Mouse (Mus musculus): Measurements from ENCODE around the gene Bex6. TPM values are rescaled to one million over a fixed set of nuclear protein-coding genes. Genes with fewer than 3 reads are reported as not detected.
A peak's percentile ranks its signal among the peaks of the same experiment; 100 is the strongest.
"Not testable (repeated sequence)": the region's sequence is repeated elsewhere in the genome, so short reads cannot be mapped to it uniquely, and the experiment has no call there.

The Bex6 gene
- total RNA-seq, 4 experiments from 2014 or later = not detected

DNA sequence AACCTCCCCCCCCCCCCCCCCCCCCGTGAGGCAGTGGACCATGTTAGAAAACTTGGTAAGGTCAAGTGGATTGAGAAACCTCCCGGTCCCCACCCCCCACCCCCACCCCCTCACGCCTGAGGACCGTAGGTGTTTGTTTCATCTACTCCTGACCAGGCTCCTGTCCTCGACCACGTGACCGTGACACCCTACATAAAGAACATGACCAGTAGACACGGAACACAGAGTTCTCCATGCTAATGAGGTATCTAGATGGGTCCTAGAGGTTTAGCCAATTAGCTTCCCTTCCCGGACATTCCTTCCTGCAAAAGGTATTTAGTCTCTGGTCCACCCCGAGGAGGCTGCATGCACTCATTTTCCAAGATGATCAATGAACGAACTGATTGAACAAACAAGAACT lies 6.2 kb upstream of the Bex6 start:
- DNase-seq (ENCODE audit: low spot score in 2 of 2) = no peak

DNA sequence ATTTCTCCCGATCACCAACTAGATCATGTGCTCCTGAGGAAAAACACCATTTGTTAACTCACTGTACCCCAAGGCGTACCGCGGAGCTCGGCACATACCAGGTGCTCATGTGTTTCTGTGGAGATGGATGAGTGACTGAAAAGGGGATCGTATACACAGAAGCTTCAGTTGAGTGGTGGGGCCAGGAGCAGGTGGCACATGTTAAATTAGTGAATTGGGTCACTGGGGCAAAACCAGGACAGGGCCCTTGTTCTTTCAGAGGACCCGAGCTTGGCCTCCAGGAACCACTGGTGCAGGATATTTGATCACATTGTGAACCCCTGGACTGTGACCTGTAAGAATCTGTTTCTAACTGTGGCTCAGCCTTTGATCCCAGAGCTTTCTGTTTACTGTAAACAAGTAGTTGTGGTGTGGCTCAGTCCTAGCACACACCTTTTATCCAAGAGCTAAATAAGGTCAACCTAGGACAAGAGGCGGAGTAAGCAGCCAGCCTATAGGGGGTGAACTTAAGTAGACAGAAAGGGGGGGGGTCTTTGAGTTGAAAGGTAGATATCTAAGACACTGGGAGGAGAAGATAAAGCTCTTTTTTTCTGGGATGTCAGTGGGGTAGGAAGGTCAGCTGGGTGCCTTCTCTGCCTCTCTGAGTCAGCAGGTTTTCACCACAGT lies 5.2 kb upstream of the Bex6 start:
- no peak for DNase-seq (ENCODE audit: low spot score in 2 of 2)

DNA sequence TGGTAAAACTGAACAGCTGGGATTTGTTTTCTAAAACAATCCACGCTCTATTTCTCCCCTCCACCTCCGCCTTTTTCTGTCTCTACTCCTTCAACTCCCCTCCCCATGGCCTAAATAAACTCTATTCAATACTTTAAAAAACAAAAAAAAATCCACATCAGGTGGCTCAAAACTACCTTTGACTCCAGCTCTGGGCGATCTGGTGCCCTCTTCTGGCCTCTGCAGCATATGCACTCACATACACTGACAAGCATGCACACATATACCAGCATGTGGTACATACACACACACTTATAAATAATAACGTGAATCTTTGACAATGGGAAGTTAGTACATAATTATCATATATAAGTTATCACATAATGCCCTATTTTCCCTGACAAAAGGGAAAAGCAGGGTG lies 4.6 kb upstream of the Bex6 start:
- no peak for DNase-seq (ENCODE audit: low spot score in 2 of 2)

DNA sequence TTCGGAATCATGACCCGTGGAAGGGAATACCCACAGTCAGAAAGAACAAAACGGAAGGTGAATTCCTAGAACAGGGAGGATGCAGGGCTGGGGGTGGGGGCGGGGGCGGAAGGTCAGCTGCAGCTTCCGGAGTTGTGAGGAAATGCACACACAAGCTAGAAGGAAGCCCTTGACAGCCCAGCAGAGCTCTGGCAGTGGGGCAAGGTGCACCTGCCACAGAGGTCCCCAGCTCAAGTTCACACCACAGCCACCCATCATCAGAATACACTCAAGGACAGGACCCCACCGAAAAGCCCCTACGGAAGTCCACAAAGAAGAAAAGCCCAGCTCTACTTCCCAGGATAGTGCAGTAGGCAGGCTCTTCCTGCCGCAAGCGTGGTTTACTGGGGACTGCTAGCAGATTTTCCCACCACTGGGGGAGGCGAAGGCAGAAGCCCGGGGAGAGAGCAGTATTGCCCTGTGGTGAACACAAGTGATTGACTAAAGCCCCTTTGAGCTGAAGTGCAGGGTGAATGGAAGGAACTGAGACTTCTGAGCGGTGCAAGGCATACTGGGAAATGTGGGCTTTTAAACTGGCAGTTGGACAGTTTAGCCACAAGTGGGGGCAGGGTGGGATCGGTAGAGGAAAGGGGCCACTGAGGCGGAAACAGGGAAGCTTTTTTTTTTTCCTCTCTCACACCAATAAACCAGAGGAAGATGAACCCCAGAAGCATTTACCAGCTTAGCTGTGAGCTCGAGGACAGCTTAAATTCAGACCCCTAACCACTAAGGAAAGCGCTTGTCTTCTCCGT lies 2.5 kb upstream of the Bex6 start:
- no peak for DNase-seq (ENCODE audit: low spot score in 2 of 2)

DNA sequence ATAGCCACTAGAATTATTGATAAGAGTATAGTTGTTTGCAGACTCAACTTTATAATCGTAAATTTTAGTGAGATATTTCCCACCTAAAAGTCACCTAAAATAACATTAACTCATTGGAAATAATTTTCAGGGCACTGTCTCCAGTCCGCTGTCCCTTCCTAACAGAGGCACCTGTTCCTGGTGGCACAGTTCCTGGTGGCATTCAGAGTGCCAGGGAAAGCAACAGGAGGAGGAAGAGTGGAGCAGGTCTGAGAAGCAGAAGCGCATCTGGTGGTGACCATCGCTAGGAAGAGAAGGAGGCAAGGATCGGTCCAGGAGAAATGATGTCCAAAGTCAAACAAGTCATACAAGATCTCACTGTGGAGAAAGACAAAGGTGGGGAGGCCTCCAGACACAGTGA lies 6.4 kb downstream of the Bex6 start:
- no peak for DNase-seq (ENCODE audit: low spot score in 2 of 2)

DNA sequence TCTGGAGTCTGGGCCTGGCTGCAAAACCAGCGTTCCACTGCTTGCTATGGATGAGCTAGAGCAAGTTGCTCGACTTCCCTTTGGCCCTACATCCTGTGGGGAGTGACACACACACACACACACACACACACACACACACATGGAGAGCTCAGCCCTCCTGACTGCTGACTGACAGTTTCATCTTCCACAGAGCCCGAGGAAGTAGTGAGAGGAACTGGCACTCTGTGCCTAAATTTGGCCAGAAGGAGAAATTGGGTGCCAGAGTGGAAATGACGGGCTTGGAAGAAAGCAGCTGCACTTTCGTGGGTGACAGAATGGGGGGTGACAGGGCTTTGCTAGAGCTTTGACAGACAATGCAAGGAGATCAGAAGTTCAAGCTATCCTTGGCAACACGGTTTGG lies 9.5 kb downstream of the Bex6 start:
- DNase-seq (ENCODE audit: low spot score in 2 of 2) = no peak

DNA sequence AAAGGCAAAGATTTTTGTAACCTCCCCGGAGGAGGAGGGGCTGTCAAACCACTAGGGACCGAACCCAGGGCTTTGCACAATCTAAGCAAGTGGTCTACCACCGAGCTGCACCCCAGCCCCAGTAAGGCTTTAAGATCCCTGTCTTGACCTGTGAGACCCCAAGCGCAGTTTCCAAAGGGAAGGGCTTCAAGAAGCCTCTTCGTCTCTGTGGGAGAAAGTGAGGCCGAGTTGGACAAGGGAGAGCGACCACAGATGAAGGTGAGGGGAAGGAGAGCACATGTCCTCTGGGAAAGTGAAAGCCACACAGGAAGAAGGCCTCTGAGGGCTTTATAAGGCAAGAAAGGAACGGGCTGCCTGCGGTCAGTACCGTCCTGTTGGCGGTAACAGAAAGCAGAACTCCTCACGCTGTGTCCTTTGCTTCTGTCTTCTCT lies 10.4 kb downstream of the Bex6 start:
- DNase-seq (ENCODE audit: low spot score in 2 of 2) = no peak

DNA sequence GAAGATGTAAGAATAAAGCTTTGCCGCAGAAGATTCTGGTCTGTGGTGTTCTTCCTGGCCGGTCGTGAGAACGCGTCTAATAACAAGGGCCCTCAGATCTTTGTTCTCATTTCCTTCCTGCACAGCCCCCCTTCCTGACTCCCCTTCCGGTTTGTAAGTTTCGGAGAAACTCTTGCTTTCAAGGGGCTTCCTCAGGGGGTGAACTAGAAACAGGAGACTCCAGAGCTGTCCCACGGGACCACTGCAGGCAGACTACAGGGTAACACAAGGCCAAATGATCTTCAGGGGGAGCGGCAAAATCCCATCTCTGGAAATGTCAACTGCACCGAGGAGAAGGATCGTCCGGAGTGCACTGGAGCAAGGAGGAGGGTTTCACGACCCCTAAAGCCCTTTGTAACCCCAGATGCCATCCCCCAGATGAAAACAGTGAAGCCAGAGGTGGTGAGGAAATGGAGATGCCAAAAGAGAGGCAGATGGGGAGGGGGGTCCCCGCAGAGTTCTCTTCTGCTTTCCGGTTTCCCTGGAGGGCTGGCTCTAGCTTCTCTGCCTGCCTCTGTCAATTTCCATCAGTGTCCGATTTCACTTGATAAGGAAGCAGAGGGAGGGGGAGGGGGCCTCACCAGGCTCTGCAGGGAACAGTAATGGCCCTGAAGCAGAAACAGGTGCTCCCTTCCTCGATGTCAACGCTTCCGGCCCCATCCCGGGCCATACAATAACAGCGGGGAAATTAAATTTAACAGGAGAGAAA lies 20.8 kb downstream of the Bex6 start:
- no peak for DNase-seq (ENCODE audit: low spot score in 2 of 2)

DNA sequence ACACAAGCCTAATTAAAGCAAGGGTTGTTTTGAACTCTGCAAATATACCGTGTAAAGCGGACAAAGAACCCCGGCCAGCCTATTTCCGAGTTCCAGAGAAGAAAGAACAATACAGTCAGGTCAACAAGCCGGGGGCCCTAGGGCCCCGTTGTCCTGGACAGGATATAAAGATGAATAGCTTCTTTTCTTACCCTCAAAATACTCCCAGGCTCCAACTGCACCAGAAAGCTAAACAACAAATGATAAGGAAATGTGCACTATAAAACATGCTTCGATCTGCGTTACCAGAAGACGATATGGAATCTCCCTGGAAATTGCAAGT lies 21.3 kb downstream of the Bex6 start:
- no peak for DNase-seq (ENCODE audit: low spot score in 2 of 2)

DNA sequence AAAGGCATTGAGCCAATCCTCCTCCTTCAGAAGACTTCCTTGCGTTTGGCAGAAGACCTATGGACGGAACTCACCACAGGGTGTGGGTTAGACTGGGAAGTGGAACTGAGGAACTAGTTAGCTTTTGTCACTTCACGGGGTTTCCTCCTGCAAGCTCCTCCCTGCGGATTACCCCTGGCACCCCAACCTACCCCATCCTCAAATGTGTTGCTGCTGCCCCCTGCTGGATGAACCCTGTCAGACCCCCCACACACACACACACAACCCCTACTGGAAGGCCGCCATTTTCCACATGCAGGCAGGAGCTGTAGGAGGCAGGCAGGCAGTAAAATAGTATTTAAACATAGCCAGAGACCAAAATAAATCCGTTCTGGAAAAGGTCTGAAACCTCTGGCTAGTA lies 23.1 kb downstream of the Bex6 start:
- DNase-seq (ENCODE audit: low spot score in 2 of 2) = peak; percentile 31 to 34

DNA sequence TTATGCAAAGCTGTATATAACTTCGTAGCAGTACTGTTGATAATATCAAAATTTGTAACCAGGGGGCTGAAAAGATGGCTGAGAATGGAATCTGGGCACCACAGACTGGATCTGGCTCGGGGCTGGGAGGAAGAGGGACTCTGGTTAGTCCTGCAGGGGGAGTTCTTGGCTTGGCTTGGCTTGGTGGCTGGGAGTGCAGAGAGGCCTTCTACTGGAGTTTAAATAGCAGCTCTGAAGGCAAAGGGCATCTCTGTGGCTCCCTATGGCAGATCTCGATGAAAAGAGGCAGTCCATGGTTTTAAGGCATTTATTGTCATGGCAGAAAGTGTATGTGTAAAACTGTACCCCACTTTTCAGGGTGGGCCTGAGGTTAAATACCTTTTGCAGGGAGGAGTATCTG lies 25.3 kb downstream of the Bex6 start:
- DNase-seq (ENCODE audit: low spot score in 2 of 2) = no peak

DNA sequence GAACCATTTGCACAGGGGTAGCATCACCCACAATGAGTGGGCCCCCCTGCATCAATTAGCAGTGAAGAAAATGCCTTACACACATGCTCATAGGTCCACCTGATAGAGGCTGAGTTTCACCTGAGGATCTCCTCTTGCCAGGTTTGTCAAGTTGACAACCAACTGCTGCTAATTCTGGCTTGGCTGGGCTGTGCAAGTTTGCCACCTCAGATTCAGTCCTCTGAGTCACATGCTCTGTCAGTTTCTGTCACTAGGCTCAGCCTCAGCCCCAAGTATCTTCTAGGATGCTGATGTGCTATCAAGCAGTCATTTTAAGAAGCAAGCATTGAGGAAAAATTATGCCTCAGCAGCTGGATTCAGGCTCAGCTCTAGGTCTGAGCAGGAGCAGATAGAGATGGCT lies 34.5 kb downstream of the Bex6 start:
- no peak for DNase-seq (ENCODE audit: low spot score in 2 of 2)

DNA sequence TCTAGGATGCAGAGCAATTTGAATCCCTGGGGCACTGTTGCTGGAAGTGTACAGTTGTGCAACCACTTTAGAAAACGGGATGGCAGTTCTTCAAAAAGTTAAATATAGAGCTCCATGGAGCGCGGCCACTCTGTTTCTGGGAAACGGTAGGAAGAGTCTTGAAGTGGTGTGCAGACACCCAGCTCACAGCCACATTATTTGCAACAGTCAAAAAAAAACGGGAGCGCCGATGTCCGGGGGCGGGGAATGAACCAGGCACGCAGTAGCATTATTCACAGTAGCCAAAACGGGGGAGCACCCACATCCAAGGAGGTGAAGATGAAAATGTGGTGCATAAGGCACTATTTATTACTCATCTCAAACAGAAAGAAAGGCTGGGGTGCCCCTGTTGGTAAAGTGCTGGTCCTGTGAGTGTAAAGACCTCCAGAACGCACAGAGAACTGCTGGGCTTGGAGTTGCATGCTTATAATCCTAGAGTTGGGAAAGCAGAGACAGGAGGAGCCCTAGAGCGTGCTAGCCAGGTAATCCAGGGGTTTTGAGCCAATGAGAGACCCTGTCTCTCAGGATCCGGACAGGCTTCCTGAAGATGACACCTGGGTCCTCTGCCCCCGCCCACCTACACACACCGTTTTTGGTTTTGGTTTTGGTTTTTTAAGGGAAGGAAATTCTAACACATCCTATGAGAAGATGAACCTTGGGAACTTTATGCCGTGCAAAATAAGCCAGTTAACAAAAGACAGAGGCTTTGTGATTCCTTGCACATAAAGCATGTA lies 35.4 kb downstream of the Bex6 start:
- DNase-seq (ENCODE audit: low spot score in 2 of 2) = no peak

DNA sequence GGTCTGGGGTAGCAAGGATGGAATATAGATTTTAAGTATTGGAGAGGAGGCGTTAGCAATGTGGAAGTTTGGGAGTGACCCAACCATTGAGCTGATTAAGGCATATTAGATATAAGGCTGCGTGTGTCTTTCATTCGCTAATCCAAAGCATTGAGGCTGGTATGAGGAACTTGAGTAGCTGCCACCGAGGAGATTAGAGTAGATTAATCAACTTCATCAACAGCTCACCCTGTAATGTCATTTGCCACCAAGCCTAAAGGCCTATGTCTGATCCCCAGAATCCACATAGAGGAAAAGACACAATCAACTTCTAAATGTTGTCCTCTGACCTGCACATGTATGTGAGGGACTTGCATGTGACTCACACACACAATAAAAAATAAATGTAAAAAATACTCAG lies 42.2 kb downstream of the Bex6 start:
- DNase-seq (ENCODE audit: low spot score in 2 of 2) = no peak

DNA sequence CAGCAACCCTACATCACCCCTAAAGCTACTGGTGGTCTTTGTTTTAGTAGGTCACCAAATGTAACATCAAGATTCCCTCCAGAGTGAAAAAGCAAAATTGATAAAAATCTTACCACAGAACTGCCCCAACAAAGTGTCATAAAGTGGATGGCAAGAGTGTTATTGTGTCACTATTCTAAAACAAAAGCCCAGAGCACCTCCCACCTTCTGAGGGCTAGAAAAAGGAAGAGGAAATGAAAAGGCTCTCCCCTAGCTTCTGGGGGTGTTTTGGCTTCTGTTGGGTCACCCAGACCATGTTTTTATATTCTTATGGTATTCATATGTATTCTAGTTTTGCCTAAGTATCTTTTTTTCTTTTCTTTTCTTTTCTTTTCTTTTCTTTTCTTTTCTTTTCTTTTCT lies 42.8 kb downstream of the Bex6 start:
- DNase-seq (ENCODE audit: low spot score in 2 of 2) = no peak

DNA sequence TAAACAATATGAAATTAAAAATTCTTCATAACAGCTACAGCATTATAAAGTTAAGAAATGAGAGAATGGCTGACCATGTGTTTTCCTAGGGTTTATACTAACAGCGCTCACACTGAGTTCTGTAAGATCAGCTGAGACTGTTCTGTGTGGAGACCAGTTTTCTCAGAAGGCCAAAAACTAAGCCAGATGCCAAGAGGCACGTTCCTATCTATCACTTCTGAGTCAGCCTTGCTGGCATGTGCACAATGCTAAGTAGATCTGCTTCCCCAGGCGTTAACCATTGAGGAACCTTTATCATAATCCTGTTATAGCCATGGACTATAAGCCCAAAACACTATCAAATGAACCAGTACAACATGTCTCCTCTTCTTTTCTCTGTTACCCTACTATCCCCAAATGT lies 52.4 kb downstream of the Bex6 start:
- not testable (repeated sequence) for DNase-seq (ENCODE audit: low spot score in 2 of 2)

Other genes with a start within 250 kb of the Bex6 start
- gene Pigz, start 246.0 kb upstream of the Bex6 start, total RNA-seq (2022) = 1 to 10 TPM in 1 of 4 experiments, under 1 TPM in 3; 0.10 to 1.2 (median 0.16) TPM
- gene 0610012G03Rik, start 231.3 kb upstream of the Bex6 start, total RNA-seq (2022) = 10 to 100 TPM; 50.1 to 56.6 (median 51.4) TPM
- gene Ncbp2, start 231.3 kb upstream of the Bex6 start, total RNA-seq (2022) = 10 to 100 TPM in 3 of 4 experiments, 1 to 10 TPM in 1; 9.6 to 13.5 (median 10.3) TPM
- 10 to 100 TPM; 10.2 to 14.7 (median 11.8) TPM for gene Senp5, start 176.5 kb upstream of the Bex6 start, total RNA-seq (2022)
- gene Pak2, start 100.5 kb upstream of the Bex6 start, total RNA-seq (2022) = 10 to 100 TPM; 11.8 to 14.2 (median 13.3) TPM
- gene Pigx, start 80.1 kb upstream of the Bex6 start, total RNA-seq (2022) = 10 to 100 TPM; 11.3 to 17.4 (median 11.7) TPM
- gene Cep19, start 80.0 kb upstream of the Bex6 start, total RNA-seq (2022) = 10 to 100 TPM in 2 of 4 experiments, 1 to 10 TPM in 2; 9.5 to 11.1 (median 10.2) TPM
- 1 to 10 TPM in 2 of 4 experiments, under 1 TPM in 2; 0.56 to 1.7 (median 1.2) TPM for gene Nrros, start 14.2 kb upstream of the Bex6 start, total RNA-seq (2022)
- 10 to 100 TPM; 15.9 to 20.6 (median 16.7) TPM for gene Fbxo45, start 67.3 kb downstream of the Bex6 start, total RNA-seq (2022)
- 1 to 10 TPM; 5.5 to 8.0 (median 6.5) TPM for gene Wdr53, start 67.4 kb downstream of the Bex6 start, total RNA-seq (2022)
- gene Smco1, start 91.6 kb downstream of the Bex6 start, total RNA-seq (2022) = 10 to 100 TPM; 55.5 to 79.7 (median 66.0) TPM
- 10 to 100 TPM in 2 of 4 experiments, 1 to 10 TPM in 2; 8.5 to 11.7 (median 10.2) TPM for gene Rnf168, start 97.6 kb downstream of the Bex6 start, total RNA-seq (2022)
- 10 to 100 TPM; 10.9 to 15.5 (median 13.3) TPM for gene Ubxn7, start 152.4 kb downstream of the Bex6 start, total RNA-seq (2022)
- gene Tm4sf19, start 220.7 kb downstream of the Bex6 start, total RNA-seq (2022) = not detected
- 1 to 10 TPM; 4.9 to 7.8 (median 6.4) TPM for gene Tctex1d2, start 239.9 kb downstream of the Bex6 start, total RNA-seq (2022)

Measured in gastrocnemius, adult 8-10 months (tissue).